Mouse (Mus musculus): ENCODE measurements around the gene Synpo2l. TPM values are rescaled to one million over a fixed set of nuclear protein-coding genes. Genes with fewer than 3 reads are reported as not detected.
A peak's percentile ranks its signal among the peaks of the same experiment; 100 is the strongest.
"Not testable (repeated sequence)": the region's sequence is repeated elsewhere in the genome, so short reads cannot be mapped to it uniquely, and the experiment has no call there.

The Synpo2l gene
- polyA plus RNA-seq (2012; rRNA removed): 0.07 and 0.09 TPM in 2 replicates

DNA sequence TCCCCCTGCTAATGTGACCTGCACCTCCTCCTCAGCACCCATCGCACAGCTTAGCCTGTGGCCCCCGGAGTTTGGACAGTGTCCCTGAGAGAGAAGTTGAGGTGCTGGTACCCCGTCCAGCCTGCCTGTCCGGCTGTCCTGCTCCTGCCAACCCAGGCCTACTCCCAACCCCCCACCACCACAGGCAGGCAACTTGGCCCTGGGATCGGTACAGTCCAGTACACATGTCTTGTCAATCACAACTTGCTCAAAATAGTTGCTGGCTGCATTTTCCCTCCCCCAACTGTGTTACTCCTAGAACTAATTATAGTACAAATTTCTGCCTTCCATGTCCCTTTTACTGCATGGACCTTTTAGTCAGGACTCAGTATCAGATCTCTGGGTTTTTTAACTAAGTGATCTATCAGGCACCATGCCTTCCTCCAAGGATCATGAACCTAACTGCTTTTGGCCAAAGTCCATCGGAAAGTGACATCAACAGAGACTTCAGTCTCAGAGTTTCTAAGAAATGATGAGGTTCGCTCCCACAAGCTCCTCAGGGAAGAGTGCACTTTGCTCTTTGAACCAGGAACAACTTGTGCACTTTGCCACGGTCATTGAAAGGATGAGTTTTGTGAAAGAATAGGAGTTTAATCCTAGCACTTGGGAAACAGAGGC is at the start of gene Synpo2l:
Gene Synpo2l (minus strand): TSS at position 201 of the 657 bp plus-strand sequence.
- 64% methylated on average over 8 of the region's 8 CpGs for WGBS

DNA sequence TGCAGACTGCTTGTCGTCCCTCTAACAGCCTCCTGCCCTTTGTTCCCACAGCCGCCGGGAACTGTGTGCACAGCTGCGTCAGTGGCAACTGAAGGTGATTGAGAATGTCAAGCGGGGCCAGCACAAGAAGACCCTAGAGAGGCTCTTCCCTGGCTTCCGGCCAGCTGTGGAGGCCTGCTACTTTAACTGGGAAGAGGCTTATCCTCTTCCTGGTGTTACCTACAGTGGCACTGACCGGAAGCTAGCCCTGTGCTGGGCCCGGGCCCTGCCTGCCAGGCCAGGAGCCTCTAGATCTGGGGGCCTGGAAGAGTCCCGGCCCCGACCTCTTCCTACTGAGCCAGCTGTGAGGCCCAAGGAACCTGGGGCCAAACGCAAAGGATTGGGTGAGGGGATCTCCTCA is 45.7 kb upstream of the Synpo2l start:
- 60% methylated on average over 11 of the region's 11 CpGs for WGBS

More for the DNA sequence above, at the start of gene Synpo2l:
- DNase-seq (ENCODE audit: low read depth, low spot score): no peak

DNA sequence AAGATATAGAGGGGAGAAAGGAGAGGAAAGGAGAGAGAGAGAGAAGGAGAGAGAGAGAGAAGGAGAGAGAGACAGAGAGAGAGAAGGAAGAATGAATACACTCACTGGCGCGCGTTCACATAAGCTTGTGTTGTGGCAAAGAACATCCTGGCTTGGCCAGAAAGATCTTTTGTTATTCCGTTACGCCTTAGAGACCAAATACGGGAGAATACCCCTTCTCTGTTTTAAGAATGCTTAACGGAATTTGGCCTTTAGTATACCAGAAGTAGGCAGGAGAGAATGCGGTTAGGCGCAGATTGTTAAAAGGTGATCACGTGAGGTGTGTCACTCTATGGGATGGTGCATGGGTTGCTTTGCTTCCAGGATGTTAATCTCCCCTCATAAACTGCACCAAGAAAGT is 40.1 kb upstream of the Synpo2l start:
- WGBS: 2% methylated on average over 10 of the region's 10 CpGs
- DNase-seq (ENCODE audit: low read depth, low spot score): no peak

More for the DNA sequence above, 45.7 kb upstream of the Synpo2l start:
- no peak for DNase-seq (ENCODE audit: low read depth, low spot score)

DNA sequence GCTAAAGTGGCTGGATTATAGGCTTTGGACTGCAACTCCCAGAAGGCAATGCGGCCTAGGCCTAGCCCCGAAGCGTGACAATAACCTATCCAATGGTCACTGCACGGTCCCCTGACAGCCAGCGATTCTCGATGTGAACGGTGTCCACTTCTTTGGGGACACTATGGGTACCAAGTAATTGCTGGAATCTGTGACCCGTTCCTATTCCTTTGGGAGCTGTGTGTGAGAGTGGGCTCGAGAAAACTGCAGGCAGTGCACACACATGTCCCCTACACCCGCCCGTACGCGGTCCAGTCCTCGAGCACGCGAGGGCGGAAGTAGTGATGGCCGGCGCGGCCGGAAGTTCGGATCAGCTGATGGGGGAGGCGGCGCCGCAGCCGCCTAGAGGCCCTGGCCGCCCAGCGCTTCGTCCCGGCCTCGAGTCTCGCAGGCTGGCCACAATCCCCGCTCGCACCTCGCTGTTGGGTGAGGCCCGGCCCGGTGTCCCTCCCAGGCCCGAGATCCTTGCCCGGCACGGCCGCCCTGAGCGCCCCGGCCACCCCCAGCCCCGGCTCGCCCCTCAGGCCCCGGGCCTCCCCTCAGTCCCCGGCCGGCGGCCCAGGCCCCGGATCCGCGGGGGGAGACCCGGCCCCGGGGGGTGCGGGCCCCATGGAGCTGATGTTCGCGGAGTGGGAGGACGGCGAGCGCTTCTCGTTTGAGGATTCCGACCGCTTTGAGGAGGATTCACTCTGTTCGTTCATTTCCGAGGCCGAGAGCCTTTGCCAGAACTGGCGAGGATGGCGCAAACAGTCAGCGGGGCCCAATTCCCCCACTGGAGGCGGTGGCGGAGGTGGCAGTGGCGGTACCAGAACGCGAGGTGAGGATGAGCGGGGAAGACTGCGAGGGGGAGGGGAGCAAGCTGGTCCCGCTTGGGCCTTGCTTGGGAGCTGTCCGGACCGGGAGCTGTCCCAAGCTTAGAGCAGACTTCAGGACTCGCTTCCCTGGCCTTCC is 39.3 kb upstream of the Synpo2l start, which contains the start of gene Zswim8:
Gene Zswim8 (plus strand): TSS at position 352 of the 990 bp plus-strand sequence.
- WGBS: under 1% methylated on average over 79 of the region's 80 CpGs
- DNase-seq (ENCODE audit: low read depth, low spot score): peak; percentile 83

DNA sequence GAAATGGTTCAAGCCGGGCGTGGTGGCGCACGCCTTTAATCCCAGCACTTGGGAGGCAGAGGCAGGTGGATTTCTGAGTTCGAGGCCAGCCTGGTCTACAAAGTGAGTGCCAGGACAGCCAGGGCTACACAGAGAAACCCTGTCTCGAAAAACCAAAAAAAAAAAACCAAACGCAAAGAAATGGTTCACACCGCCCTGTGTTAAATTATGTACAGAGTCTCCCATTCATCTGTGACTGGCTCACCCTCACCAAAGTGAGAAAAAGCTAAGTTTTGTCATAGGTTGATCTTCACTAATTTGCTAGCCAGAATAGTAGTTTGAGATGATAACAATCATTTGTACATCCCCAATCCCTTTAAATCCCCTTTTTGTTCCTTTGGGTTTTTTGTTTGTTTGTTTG is 35.3 kb upstream of the Synpo2l start:
- not testable (repeated sequence) for DNase-seq (ENCODE audit: low read depth, low spot score)
- WGBS: 5% methylated on average over 8 of the region's 8 CpGs

DNA sequence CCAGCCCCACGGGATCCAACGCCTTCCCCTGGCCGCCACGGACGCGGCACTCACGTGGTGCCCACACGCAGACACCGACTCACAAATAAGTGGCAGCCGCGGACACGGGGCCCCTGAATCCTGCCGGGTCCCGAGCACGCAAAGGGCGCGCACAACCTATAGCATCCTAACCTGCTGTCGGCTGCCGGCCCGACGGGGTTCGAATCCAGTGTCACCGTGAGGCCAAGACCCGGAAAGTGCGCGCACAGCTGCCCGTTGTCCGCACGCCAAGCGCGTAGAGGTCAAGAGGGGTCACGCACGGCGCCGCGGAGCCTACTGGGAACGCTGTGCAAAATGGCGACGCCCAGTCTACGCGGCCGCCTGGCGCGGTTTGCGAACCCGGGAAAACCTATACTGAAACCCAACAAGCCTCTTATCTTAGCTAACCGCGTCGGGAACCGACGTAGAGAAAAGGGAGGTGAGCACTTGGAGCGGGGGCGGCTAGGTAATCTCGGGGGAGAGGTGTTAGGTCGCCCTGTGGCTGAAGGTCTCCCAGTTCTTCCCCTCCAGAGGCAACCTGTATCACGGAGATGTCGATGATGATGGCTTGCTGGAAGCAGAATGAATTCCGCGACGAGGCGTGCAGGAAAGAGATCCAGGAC is 34.7 kb upstream of the Synpo2l start, which contains the start of gene Chchd1:
Gene Chchd1 (plus strand): TSS at position 266 of the 641 bp plus-strand sequence.
- WGBS: under 1% methylated on average over 61 of the region's 61 CpGs
- no peak for DNase-seq (ENCODE audit: low read depth, low spot score)

DNA sequence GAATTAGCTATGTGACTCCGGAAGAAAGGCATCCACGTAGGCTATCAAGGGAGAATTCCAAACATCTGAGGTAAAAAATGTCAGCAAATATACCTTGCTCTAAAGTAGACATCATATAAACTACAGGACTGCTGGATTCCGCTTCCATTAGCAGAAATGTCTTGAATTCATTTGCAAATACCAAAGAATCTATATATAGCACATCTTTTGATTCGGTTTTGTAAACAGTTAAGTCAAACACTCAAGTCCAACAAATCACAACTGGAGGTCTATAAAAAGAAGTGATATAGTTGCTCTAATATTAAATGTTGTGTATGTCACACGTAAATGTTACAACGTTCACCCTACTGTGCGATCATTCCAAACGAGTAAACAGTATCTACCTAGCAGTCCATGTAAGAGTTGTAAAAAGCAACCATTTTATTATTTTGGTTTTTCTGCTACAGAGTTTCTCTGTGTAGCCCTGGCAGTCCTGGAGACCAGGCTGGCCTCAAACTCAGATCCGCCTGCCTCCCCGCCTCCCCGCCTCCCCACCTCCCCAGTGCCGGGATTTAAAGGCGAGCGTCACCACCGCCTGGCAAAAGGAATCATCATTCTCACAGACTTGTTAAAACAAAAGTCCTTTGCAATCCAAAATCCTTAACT is 34.1 kb upstream of the Synpo2l start:
- 3% methylated on average over 15 of the region's 15 CpGs for WGBS
- DNase-seq (ENCODE audit: low read depth, low spot score): no peak

DNA sequence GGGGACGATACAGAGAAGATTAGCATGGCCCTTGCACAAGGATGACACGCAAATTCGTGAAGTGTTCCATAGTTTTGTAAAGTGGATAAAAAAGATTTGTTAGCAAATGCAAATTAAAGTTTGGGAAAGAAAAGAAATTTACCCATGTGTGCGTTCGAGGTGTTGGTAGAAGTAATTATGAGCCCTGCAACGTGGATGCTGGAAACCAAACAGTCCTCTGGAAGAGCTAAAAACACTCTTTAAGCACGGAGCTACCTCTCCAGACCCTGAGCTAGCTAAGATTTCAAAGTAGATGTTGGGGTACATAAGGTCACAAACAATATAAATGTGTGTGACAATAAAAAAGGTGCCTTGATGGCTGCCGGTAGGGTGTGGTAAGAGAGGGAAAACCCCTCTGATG is 33.4 kb upstream of the Synpo2l start:
- 46% methylated on average over 8 of the region's 8 CpGs for WGBS
- DNase-seq (ENCODE audit: low read depth, low spot score): no peak

DNA sequence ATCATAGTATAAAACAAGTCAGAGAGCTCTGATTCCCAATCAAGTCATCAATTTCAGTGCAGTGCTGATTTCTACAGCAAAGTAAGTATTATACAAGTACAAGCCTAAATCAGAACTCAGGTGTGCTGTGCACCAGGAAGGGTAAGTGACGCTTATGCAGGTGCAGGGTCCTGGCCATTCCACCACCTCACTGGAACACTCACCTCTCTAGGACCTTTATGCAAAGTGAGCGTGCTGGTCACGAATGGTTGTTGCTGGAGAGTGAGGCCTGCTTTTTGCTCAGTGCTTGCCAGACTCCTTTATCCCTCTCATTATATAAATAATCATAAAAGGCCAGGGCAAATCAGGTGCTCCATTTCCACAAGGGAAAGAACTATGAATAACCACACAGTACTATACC is 32.2 kb upstream of the Synpo2l start:
- DNase-seq (ENCODE audit: low read depth, low spot score): no peak
- WGBS: 59% methylated on average over 3 of the region's 3 CpGs

DNA sequence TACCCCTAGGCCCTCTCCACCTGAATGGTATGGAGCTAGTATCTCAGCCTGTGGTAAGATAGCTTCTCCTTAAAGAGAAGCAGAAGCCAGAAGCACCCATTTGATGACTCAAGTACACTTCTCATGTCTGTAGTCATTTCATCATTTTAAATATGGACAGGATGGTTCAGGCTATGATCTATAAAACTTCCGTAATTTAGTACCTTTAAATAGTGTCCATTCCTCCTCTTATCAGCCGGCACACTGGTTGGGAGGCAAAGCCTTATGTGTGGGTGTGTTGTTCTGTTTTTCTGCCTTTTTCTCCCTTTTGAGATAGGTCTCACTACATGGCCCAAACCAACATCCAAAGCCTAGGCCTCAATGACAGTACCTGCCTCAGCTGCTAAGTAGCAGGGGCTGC is 30.4 kb upstream of the Synpo2l start:
- WGBS: 76% methylated on average over 2 of the region's 2 CpGs
- DNase-seq (ENCODE audit: low read depth, low spot score): no peak

DNA sequence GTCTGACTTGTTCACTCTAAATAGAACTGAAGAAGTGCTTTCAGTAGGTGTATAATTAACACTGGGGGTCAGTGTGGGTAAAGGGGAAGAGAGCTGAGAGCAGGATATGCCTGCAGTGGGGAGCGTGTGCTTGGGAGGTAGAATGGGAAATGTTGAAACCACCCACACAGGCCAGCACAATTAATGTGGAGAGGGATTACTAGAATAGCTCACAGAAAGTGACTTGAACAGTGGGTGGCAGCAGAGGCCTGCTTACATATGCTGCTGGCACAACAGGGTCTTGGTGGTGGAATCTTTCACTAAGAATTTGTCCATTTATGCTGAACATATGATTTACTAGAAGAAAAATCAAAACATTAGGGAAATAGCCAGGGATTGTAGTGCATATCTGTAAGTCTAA is 28.8 kb upstream of the Synpo2l start:
- no peak for DNase-seq (ENCODE audit: low read depth, low spot score)
- WGBS: 24% methylated on average over 1 of the region's 1 CpGs

DNA sequence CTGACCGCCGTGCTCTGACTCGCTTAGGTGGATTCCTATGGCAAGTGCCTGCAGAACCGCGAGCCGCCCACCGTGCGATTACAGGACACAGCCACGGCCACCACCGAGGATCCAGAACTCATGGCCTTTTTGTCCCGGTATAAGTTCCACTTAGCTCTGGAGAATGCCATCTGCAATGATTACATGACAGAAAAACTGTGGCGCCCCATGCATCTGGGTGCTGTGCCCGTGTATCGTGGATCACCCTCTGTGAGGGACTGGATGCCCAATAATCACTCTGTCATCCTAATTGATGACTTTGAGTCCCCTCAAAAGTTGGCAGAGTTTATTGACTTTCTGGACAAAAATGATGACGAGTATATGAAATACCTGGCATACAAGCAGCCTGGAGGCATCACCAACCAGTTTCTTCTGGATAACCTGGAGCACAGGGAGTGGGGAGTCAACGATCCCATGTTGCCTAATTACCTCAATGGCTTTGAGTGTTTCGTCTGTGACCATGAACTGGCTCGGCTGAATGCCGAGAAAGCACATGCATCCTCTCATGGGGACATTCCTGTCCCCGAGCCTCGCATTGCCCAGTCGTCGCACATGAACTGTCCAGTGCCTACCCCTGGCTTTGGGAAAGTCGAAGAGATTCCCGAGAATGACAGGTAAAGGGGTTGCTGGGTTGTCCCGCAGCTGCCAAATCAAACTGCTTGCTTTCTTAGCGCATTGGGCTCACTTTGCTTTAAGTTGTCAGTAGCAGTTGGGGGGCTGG is 27.8 kb upstream of the Synpo2l start:
- DNase-seq (ENCODE audit: low read depth, low spot score): no peak
- 10% methylated on average over 24 of the region's 27 CpGs for WGBS

DNA sequence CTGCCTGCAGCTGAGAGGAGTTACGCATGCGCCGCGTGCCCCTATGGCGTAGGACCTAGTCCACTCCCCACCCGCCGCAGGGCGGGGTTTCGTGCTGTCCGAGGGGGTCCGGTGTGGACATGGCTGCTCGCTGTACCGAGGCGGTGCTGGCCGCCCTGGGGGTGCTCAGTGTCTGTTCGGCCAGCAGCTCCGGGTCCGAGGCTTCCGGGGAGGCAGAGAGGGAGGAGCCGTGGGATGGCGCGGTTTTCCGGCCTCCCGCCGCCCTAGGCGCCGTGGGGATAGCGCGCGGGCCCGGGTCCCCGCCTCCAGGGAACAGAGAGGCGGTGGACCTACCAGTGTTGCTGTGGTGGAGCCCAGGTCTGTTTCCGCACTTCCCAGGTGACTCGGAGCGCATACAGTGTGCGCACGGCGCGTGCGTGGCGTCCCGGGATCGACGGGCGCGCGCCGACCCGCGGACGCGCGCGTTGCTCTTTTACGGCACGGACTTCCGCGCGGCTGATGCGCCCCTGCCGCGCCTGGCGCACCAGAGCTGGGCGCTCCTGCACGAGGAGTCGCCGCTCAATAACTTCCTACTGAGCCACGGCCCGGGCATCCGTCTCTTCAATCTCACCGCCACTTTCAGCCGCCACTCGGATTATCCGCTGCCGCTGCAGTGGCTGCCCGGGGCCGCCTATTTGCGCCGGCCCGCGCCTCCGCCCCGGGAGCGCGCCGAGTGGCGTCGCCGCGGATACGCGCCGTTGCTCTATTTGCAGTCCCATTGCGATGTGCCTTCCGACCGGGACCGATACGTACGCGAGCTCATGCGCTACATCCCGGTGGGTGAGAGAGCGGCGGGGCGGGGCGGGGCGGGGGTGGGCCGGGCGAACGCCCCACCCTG is 27.0 kb upstream of the Synpo2l start, which contains the start of gene Fut11:
Gene Fut11 (plus strand): TSS at position 85 of the 877 bp plus-strand sequence.
- DNase-seq (ENCODE audit: low read depth, low spot score): no peak
- under 1% methylated on average over 111 of the region's 111 CpGs for WGBS

DNA sequence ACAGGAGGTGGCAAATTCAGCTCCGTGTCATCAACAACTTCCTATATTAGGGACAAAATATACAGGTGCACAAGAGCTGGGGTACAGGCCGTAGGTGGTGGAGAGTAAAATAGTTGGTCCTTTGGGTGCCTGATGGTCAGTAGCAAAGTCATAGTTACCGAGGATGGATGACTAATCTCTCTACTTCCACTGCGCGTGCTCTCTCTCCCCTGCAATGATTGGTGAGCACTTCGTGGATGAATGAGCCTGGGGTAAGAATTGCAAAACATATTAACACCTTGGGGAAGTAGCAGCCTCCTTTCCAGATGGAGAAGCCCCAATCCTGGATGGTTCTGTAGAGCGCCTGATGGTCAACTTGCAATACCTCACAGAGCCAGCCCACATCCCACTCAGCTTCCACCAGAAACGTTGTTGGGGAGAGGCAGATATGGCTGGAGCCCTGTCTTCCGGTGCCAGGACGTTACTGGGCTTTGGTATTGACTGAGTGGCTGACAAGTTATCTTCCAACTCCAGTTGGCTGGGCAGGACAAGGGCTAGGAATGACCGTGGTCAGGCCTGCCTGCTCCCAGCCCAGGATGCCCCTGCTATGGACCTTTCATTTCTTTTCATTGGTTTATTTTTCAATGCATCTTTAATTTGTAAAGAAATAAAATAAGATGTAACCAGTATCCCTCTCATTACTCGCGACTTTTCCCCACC is 26.2 kb upstream of the Synpo2l start:
- 39% methylated on average over 13 of the region's 13 CpGs for WGBS
- DNase-seq (ENCODE audit: low read depth, low spot score): no peak

DNA sequence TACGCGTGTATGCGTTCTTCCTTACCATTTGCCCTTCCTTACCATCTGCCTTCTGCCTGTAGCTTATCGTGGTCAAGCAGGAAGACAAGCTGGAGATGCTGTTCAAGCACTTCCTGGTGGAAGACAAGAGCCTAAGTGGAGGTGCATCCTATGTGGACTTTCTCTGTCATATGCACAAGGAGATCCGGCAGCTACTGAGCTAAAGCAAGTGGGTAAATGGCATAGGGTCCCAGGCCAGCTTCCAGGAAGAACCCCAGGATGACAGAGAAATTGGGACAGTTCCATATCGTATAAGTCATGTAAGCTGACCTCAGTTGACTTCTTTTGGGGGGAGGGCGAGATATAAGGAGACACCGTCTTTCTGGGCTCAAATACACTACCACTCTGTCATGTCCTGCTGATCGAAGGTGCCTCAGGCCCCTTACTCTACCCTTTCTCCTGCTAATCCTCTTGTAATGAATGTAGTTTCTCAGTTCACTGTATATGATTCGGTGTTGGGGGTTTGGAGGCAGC is 25.5 kb upstream of the Synpo2l start:
- WGBS: 87% methylated on average over 10 of the region's 10 CpGs
- DNase-seq (ENCODE audit: low read depth, low spot score): no peak

DNA sequence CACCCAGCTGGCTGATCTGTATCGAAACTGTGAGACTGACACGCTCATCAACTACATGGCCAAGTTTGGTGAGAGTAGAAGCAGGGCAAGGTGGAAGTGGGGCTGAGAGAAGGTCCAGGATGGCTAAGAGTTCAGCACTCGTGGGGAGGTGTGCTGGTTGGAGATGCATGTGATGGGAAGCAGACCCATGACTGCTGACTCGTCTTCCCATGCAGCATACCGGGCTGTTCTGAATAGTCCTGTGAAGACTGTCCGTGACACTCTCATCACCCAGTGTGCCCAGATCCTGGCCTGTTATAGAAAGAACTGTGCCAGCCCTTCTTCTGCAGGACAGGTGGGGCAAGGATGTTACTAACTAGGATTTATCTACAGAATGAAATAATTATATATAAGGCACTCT is 23.6 kb upstream of the Synpo2l start:
- no peak for DNase-seq (ENCODE audit: low read depth, low spot score)
- 87% methylated on average over 6 of the region's 6 CpGs for WGBS

DNA sequence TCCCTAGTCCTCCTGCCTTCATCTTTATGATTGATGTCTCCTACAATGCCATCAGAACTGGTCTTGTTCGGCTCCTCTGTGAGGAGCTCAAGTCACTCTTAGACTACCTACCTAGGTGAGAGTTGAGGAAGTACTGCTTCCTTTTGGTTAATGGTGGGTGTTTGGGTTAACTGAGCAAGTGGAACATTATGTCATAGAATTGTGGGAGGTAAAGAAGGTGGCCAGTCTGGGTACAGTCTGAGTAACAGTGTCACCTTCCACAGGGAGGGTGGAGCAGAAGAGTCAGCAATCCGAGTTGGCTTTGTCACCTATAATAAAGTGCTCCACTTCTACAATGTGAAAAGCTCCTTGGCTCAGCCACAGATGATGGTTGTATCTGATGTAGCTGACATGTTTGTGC is 20.9 kb upstream of the Synpo2l start:
- DNase-seq (ENCODE audit: low read depth, low spot score): no peak
- 77% methylated on average over 2 of the region's 2 CpGs for WGBS

All from large intestine, adult 2 months (tissue).